Mouse (Mus musculus) liver, adult (tissue): ENCODE data around the gene Slc35a5.

Source experiments
- GATA4 ChIP-seq: IDR thresholded peaks from 2 replicates; pipeline ENCODE4 v1.6.1; 2014; ENCODE audit warnings: mild to moderate bottlenecking, low read length; ENCODE audit not compliant: insufficient replicate concordance

Gene Slc35a5

DNA sequence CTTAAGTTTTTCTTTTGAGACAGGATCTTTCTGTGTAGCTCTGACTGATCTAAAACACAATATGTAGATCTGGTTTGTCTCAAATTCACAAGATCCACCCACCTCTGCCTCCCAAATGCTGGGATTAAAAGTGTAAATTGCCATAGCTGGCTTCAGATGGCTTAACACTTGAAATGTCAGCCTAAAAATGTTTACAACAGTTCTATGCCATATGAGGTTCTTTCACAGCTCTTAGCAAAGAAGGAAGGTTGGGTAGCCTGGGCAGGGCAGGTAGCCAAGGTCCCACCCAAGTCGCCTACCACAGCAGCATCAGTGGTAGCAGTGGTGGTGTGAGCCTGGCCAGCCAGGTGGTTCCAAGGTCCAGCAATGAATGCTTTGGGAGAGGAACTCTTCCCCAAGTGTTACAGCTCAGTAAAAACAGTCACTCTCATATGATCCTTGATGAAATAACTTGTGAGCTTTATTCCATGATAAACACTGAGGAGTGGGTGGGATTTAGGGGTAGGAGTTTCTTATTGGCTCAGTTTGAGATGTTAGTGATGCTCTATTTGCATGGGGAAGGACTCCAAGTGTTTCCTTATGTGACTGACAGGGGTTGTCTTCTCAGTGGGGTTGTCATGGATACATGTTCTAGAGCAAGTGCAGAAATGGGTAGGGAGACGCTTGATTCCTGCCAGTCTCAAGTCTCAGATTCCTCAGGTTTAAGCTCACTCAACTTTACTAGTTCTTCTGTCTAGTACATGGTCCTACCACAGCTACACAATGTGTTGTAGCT, 30.4 kb downstream of the Slc35a5 start:
- TF ChIP-seq GATA4 = no peak

DNA sequence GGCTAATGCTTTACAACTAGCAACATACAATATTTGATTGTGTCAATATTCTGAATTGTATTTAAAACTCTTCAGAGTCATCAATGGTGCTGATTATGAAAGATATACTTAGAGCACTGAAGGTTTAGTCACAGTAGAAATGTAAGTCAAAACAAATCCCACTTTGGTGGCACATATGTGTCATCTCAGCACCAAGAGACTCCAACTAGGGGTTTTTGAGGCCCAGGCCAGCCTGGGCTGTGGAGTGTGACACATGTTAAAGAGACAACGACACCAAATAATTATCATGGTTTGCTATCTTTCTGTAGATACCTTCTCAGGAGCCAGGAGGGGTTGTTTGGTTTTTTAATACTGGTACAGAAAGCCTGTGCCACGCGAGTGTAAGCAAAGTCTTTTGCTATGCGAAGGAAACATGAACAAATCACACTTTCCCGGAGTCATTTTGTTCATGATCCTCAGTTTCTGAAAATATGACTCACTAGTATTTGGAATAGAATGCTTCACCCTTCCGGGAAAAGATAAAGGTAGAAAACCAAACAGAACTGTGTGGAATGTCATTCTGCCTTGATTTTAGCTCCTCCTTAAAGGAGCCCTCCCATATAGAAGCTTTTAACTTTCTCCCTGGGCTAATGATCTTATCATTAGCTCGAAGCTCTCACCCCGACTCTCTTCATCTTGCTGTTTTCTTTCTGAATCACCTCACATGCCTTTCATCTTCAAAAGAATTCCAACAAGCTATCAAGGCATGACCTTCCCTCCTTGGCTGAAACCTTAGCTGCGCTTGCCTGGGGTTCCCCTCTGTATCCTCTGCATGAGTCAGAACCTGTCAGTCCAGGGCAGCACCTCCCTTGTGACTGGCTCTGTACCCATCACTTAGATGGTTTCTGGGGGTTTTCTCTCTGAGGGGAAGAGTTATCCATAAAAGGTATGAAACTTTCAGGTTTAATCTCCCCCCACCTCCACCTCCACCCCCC, 34.0 kb downstream of the Slc35a5 start:
- no peak for TF ChIP-seq GATA4

DNA sequence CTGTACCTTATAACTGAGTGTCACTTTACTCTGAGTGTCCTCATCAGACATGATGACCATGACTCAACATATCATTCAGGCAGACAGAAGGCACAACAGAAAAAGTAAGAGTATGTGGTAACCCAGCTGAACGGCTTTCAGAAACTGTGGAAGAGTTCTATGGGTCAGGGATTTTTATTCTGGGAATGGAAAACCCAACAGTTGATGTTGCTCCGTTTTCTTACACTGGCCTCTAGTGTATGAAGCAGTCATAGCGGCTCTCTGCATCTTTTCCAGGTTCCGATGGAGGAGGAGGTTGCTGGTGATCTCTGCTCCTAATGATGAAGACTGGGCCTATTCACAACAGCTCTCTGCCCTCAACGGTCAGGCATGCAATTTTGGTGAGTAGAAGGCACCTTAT, 35.9 kb downstream of the Slc35a5 start:
- TF ChIP-seq GATA4 = no peak

DNA sequence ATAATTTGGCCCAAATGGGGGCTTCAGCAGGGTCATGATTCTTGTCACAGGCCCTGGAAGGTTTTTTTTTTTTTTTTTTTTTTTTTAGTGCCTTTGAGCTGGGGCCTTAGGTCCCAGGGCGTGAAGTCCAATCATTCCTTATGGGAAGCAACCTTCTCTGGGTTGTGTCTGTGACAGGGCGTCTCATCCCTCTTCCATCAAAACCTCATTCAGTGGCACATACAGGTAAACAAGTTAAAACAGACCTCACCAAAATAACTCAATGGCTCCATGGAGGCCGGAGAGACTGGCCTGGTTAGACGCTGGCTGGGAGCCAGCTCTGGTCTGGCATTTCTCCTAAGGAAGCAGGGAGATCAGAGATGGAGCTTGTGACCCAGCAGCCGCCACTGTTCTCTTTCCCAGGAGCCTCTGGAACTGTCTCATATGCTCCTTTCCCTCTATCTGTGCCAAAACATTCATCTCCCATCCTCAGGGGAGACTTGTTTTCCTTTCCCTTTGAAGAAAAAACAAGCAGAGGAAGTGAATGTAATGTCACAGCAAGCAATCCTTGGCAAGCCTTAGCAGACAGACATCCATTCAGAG, 37.6 kb downstream of the Slc35a5 start:
- TF ChIP-seq GATA4 = no peak

DNA sequence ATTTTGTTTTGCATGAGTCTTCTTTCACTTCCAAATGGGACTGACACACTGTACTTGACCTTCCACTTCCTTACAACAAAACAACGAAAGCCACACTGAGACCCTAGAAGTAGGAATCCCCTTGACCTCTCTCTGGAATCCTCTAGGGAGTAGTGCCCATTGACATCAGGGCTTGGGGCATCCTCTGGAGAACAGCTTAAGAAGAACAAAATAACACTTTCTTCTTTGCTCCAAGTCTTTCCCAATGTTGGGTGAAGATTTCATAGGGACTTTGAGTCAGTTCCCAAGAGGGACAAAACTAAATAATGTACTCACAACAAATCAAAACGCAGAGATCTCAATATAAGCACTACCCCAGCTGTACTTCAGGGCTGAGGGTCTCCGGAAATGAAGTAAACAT, 39.7 kb downstream of the Slc35a5 start:
- no peak for TF ChIP-seq GATA4

DNA sequence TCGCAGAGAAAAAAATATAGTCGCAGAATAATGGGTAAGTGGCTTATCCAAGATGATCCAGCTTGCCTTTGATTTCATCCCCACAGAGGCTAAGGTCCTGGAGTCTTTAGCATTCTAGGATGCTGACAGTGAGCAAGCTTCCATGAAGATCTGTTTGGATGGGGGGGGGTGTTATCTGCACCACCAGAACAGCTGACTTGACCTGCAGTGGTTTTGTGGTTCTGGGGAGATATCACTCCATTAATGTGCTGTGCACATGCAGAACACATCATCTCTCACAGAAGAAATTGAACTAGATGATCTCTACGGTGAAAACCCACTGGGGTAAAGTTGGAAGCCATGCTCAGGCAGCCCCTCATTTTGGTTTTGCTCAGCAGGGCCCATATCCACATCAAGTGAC, 41.3 kb downstream of the Slc35a5 start:
- no peak for TF ChIP-seq GATA4

DNA sequence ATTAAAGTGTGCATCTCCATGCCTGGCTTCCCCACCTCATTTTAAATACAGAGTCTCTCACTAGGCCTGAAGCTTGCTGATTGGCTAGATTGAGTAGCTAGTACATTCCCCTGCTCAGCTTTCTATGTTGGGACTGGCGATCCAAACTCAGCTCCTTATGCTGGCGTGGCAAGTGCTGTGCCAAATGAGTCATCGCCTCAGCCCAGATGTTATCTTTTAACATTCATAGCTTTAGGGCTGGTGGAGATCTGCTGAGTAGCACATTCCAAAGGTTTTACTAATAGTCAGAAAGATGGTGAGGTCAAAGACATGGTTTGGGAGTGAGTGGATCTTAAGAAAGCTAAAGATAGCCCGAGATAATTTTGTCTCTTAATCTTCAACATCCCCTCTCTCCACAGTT, 48.0 kb downstream of the Slc35a5 start:
- peak; percentile 66; the same call in 1 of the 2 replicates for TF ChIP-seq GATA4

DNA sequence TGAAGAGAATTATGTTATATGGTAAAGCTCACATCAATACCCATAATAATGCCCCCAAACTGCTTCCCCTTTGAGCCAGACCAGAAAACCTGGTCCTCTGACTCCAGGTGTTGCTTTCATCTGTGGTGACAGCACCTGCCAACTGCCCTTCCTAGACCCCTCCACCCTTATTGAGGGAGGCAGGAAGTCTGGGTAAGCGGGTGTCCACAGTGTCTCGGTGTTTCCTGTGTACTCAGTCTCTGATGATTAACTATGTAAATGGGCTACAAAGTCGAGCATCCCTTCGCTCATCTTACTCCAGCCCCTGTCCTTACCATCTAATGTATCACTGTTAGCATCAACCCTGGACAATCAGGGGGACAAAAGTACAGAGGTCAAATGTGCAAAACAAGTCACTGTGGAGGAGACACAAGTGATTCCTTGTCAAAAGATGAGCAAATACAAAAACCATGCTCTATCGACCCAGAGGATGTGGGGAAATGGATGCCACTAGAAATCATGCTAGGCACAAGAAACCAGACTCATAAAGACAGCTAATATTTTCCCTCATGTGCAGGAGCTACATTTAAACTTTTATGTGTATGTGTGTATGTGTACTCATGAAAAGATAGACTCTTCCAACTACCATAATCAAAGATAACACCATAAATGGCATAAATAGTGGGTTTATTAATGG, 50.2 kb downstream of the Slc35a5 start:
- TF ChIP-seq GATA4 = no peak

DNA sequence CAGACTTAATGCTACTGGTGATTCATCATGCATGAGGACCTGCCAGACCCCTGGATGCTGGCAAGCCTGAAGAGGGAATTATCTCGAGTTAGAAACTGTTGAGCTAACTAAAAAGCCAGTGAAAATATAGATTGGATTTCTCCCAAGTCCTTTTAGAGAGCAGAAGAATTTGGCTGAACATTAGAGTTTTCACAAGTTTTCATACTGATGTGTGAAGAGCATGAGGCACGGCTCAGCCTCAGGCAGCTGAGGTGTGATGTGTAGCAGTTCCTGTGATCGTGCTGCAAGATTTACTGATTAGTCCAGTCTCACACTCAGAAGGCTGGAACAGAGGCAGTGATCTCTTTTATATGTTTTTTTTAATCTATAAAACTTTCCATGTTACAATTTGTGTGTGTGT, 53.5 kb downstream of the Slc35a5 start:
- no peak for TF ChIP-seq GATA4

DNA sequence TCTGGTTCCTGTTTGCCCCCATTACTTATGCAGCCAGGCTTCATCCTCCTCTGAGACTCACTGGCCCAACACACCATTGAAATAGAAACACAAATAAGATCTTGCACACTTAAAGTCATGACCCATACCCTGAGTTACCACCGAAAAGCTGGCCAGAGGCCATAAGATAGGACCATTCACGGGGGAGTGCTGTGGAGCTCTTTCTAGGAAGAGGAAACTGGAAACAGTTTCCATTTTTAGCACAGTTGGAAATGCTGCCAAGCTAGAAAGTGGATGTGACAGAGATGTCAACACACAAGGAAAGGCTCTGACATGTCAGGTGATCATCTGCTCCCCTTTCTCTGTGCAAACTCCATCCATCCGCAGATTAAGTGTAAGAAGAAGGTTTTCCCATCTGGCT, 57.6 kb downstream of the Slc35a5 start:
- peak; percentile 53; the same call in 1 of the 2 replicates for TF ChIP-seq GATA4

DNA sequence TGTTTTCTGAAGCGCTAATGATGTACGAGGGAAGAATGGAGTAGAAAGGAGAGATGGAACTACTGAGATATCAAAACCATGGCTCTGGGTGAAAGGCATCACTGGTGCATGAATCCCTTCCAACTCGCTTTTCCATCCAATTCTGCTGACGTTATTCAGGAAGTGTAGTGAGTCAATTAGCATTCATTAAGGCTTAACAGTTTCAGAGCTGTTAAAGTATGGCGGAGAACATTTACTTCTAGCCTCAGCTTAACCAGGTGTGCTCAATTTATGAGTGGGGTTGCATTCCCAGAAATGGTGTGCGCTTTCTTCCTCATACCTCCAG, 59.7 kb downstream of the Slc35a5 start:
- TF ChIP-seq GATA4 = no peak

DNA sequence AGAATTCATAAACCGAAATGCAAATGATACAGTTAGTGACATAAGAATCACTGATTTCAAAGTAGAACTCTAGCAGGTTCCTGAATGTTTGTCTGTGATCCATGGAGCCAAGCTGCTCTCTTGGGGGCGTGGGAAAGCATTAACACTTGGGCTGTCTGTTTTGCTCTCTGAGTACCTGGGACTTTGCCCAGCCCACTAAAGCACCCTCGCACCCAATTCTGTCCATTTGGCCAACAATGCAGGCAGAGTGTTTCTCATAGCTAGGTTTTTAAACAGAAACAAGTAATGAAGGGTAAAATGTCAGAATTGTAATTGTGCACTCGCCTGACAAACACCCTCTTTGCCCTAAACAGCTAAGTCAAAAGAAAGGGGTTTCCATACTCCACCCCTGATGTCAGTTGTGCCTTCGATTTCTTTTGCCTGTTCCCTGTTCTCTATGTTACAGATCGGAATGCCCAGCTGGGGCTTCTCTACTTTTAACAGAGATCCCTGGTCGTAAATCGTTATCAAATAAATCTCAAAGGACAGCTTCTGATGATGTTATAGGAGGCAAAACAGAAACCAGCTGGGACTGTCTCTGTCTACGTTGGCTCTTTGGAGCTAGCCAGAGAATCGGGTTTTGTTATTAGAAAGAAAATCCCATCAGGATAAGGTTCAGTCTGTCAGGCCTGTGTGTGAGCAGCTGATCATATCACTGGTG, 60.2 kb downstream of the Slc35a5 start:
- TF ChIP-seq GATA4 = no peak

DNA sequence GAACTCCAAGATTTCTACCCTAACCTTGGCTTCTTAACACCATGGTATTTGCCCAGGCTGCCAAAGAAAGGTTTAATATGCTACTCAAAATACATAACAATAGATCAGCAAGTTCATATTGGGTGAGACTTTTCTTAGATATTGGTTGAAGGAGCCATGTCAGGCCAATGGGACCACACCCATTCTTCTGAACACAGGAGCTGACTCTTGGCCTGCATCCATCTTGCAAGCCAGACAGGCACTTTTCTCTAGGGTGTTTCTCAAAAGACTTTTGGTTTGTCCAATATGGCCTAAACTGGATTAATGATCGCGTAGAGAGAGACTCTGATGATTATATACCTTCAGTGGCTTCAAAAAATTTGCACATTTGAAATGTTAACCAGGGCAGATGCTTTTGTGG, 61.0 kb downstream of the Slc35a5 start:
- TF ChIP-seq GATA4 = no peak

DNA sequence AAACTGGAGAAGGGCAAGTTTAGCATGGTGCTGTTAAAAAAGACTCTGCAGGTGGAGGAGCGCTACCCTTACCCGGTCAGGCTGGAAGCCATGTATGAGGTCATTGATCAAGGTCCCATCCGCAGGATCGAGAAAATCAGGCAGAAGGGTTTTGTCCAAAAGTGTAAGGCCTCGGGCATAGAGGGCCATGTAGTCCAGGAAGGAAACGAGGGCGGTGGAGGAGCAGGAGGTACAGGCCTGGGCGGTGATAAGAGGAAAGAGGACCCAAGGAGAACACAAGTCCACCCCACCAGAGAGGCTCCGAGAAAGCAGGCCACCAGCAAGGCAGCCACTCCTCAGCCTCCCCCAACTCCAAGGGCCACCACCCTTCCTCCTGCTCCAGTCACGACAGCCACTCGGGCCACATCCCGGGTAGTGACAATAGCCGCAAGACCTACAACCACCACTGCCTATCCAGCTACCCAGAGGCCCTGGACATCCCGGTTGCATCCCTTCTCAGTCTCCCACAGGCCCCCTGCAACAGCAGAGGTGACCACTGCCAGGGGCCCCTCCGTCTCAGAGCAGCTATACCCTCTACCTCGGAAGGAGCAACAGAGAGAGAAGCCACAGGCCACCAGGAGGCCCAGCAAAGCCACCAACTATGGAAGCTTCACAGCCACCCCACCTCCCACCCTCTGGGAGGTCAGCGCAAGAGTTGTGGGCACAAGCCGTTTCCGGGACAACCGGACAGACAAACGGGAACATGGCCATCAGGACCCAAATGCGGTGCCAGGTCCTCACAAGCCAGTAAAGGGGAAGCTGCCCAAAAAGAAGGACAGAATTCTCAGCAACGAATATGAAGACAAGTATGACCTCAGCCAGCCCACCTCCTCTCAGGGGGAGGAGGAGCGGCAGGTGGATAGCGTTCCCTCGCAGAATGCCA, 62.7 kb downstream of the Slc35a5 start:
- TF ChIP-seq GATA4 = peak; percentile 25; the same call in 1 of the 2 replicates
